Mouse (Mus musculus) E14TG2a.4 (cell line): Measurements from ENCODE around the gene Ccdc70.

ENCODE experiments used
- CTCF ChIP-seq: conservative IDR thresholded peaks from 2 replicates; pipeline ENCODE4 v1.5.1; 2014; ENCODE audit warnings: low read length
- NANOG ChIP-seq: IDR thresholded peaks from 2 replicates; pipeline ENCODE4 v1.6.1; 2014; ENCODE audit warnings: borderline replicate concordance, low read length, mixed read lengths
- POU5F1 ChIP-seq: IDR thresholded peaks from 2 replicates; pipeline ENCODE4 v1.6.1; 2014; ENCODE audit warnings: low read length, borderline replicate concordance

DNA sequence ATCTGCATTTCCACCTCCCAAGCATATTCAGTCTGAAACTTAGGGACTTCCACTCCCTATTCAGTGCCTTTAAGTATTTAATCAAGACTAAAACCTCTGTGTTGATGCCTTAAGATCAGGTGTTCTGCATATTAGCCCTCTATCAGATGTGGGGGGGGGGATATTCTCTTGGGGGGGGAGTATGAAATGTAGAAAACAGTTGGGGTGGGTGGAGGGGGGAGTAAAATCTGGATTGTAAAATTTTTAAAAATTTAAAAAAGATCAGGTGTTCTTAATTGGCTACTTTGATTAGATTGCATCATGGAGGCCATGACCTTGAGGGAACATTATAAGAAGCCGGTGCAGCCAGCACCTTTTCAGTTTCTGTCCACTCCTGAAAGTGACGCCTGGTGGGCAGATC lies 11.2 kb upstream of the Ccdc70 start, which contains the start of gene Fam90a1a:
- TF ChIP-seq CTCF (no peak), POU5F1 (no peak), NANOG (no peak)
